Mouse (Mus musculus) hindbrain, embryonic 15.5 days (tissue): ENCODE measurements around the gene Akap13. TPM values are rescaled to one million over a fixed set of nuclear protein-coding genes. Genes with fewer than 3 reads are reported as not detected.

Experiments
- ATAC-seq: fragments of 200-750 bp; cut with Nextera tagmentation; 2 replicates; pipeline ENCODE4 v1.8.0; 2017; ENCODE audit warnings: low read depth, moderate number of reproducible peaks, moderate TSS enrichment; ENCODE audit not compliant: low FRiP score
- H3K27ac ChIP-seq: fragments of 300-500 bp; sonication (generic); replicated peaks from 2 replicates; pipeline ENCODE4 v1.5.1; 2015; ENCODE audit warnings: mild to moderate bottlenecking, inconsistent platforms
- H3K27me3 ChIP-seq: fragments of 300-500 bp; sonication (generic); 2 replicates; pipeline ENCODE4 v1.6.1; 2015; ENCODE audit warnings: control low read depth, inconsistent platforms
- H3K36me3 ChIP-seq: fragments of 300-500 bp; sonication (generic); 2 replicates; pipeline ENCODE4 v1.6.1; 2015; ENCODE audit warnings: control low read depth, inconsistent platforms
- H3K4me1 ChIP-seq: fragments of 300-500 bp; sonication (generic); replicated peaks from 2 replicates; pipeline ENCODE4 v1.6.1; 2015; ENCODE audit warnings: control low read depth, inconsistent platforms
- H3K4me2 ChIP-seq: fragments of 300-500 bp; sonication (generic); 2 replicates; pipeline ENCODE4 v1.6.1; 2015; ENCODE audit warnings: moderate library complexity, mild to moderate bottlenecking, inconsistent platforms
- H3K4me3 ChIP-seq: fragments of 300-500 bp; sonication (generic); 2 replicates; pipeline ENCODE4 v1.5.1; 2015; ENCODE audit warnings: mild to moderate bottlenecking, inconsistent platforms
- H3K9ac ChIP-seq: fragments of 300-500 bp; sonication (generic); 2 replicates; pipeline ENCODE4 v1.6.1; 2015; ENCODE audit warnings: inconsistent platforms
- H3K9me3 ChIP-seq: fragments of 300-500 bp; sonication (generic); 2 replicates; pipeline ENCODE4 v1.6.1; 2016; ENCODE audit warnings: control low read depth, inconsistent platforms
- WGBS: fragments of 180-500 bp; shearing (Covaris S2); methylation state at CpG from one replicate; pipeline ENCODE4 v1.1.7; 2015; 5-methylcytosine and 5-hydroxymethylcytosine counted together
- polyA plus RNA-seq: library from polyadenylated mRNA; unstranded; fragments of >200 nt; fragmentation: Nextera tagmentation; extraction: Ambion mirVana; gene quantifications from 2 replicates; pipeline ENCODE4 v1.2.1, GENCODE M21; 2015

Akap13 gene
- polyA plus RNA-seq, 1 experiment from 2014 or later, result 15.3 TPM

GRCm38 (mm10) chr7:75553667-75554045, 98.3 kb downstream of the Akap13 start:
- ATAC-seq, result no peak
- Histone ChIP-seq H3K36me3 (no peaks in the 10 kb centered on the region), H3K27ac (no peak overlapping the region), H3K4me3 (no peak overlapping the region), H3K9me3 (no peaks in the 10 kb centered on the region), H3K27me3 (no peaks in the 10 kb centered on the region), H3K4me2 (no peak overlapping the region), H3K4me1 (no peaks in the 10 kb centered on the region), H3K9ac (no peak overlapping the region)

GRCm38 (mm10) chr7:75554065-75554464, 98.7 kb downstream of the Akap13 start:
- Histone ChIP-seq H3K4me3 (no peak overlapping the region), H3K27ac (no peak overlapping the region), H3K36me3 (no peaks in the 10 kb centered on the region), H3K4me1 (no peaks in the 10 kb centered on the region), H3K9ac (no peak overlapping the region), H3K4me2 (no peak overlapping the region), H3K27me3 (no peaks in the 10 kb centered on the region), H3K9me3 (no peaks in the 10 kb centered on the region)
- no peak for ATAC-seq

GRCm38 (mm10) chr7:75555940-75556339, 100.6 kb downstream of the Akap13 start:
- 69% methylated on average over 6 of the region's 6 CpGs for WGBS
- ATAC-seq, result no peak
- no peaks in the 10 kb centered on the region for H3K9me3 ChIP-seq
- H3K36me3 ChIP-seq, result no peaks in the 10 kb centered on the region
- H3K4me2 ChIP-seq, result no peak overlapping the region
- no peak overlapping the region for H3K9ac ChIP-seq
- H3K4me3 ChIP-seq, result no peak overlapping the region
- no peaks in the 10 kb centered on the region for H3K27me3 ChIP-seq
- H3K27ac ChIP-seq, result no peak overlapping the region
- no peaks in the 10 kb centered on the region for H3K4me1 ChIP-seq

GRCm38 (mm10) chr7:75558225-75558624, 102.9 kb downstream of the Akap13 start:
- H3K27ac ChIP-seq, result no peak overlapping the region
- no peak for ATAC-seq
- WGBS, result 88% methylated on average over 1 of the region's 1 CpGs

GRCm38 (mm10) chr7:75559119-75559518, 103.8 kb downstream of the Akap13 start:
- ATAC-seq, result no peak
- Histone ChIP-seq H3K4me2 (no peak overlapping the region), H3K9me3 (no peaks in the 10 kb centered on the region), H3K4me3 (no peak overlapping the region), H3K4me1 (no peaks in the 10 kb centered on the region), H3K27ac (no peak overlapping the region), H3K36me3 (no peaks in the 10 kb centered on the region), H3K27me3 (no peaks in the 10 kb centered on the region), H3K9ac (no peak overlapping the region)
- WGBS, result 68% methylated on average over 4 of the region's 4 CpGs

More at GRCm38 (mm10) chr7:75558225-75558624, 102.9 kb downstream of the Akap13 start:
- H3K4me2 ChIP-seq, result no peak overlapping the region
- no peaks in the 10 kb centered on the region for H3K36me3 ChIP-seq
- H3K9me3 ChIP-seq, result no peaks in the 10 kb centered on the region
- no peaks in the 10 kb centered on the region for H3K27me3 ChIP-seq
- no peak overlapping the region for H3K4me3 ChIP-seq
- H3K9ac ChIP-seq, result no peak overlapping the region
- H3K4me1 ChIP-seq, result no peaks in the 10 kb centered on the region

GRCm38 (mm10) chr7:75559915-75560314, 104.6 kb downstream of the Akap13 start:
- 91% methylated on average over 4 of the region's 4 CpGs for WGBS
- no peak overlapping the region for H3K27ac ChIP-seq
- no peaks in the 10 kb centered on the region for H3K27me3 ChIP-seq
- no peak overlapping the region for H3K9ac ChIP-seq
- H3K4me1 ChIP-seq, result no peaks in the 10 kb centered on the region
- no peak for ATAC-seq
- H3K36me3 ChIP-seq, result no peaks in the 10 kb centered on the region
- H3K4me3 ChIP-seq, result no peak overlapping the region
- no peaks in the 10 kb centered on the region for H3K9me3 ChIP-seq
- H3K4me2 ChIP-seq, result no peak overlapping the region

GRCm38 (mm10) chr7:75560566-75560965, 105.2 kb downstream of the Akap13 start:
- Histone ChIP-seq H3K4me3 (no peak overlapping the region), H3K36me3 (no peaks in the 10 kb centered on the region), H3K4me2 (no peak overlapping the region), H3K4me1 (no peaks in the 10 kb centered on the region), H3K9me3 (no peaks in the 10 kb centered on the region), H3K9ac (no peak overlapping the region), H3K27me3 (no peaks in the 10 kb centered on the region), H3K27ac (no peak overlapping the region)
- WGBS, result 96% methylated on average over 2 of the region's 2 CpGs
- ATAC-seq, result no peak

- Histone ChIP-seq H3K9me3 (no peaks in the 10 kb centered on the region), H3K27me3 (no peaks in the 10 kb centered on the region), H3K27ac (no peak overlapping the region), H3K4me1 (no peaks in the 10 kb centered on the region), H3K4me2 (no peak overlapping the region), H3K36me3 (no peaks in the 10 kb centered on the region), H3K9ac (no peak overlapping the region), H3K4me3 (no peak overlapping the region)
- WGBS, result 96% methylated on average over 1 of the region's 1 CpGs
- no peak for ATAC-seq
Observed at GRCm38 (mm10) chr7:75561134-75561533, 105.8 kb downstream of the Akap13 start.

- no peak overlapping the region for H3K4me3 ChIP-seq
- no peaks in the 10 kb centered on the region for H3K27me3 ChIP-seq
- no peak overlapping the region for H3K27ac ChIP-seq
- no peaks in the 10 kb centered on the region for H3K4me1 ChIP-seq
- no peak overlapping the region for H3K9ac ChIP-seq
- no peak for ATAC-seq
- H3K36me3 ChIP-seq, result no peaks in the 10 kb centered on the region
- no peaks in the 10 kb centered on the region for H3K9me3 ChIP-seq
- WGBS, result 89% methylated on average over 4 of the region's 4 CpGs
- H3K4me2 ChIP-seq, result no peak overlapping the region
Observed at GRCm38 (mm10) chr7:75568276-75568675, 112.9 kb downstream of the Akap13 start.

- H3K27me3 ChIP-seq, result no peaks in the 10 kb centered on the region
Observed at GRCm38 (mm10) chr7:75568883-75569282, 113.5 kb downstream of the Akap13 start.

GRCm38 (mm10) chr7:75570218-75570617, 114.9 kb downstream of the Akap13 start:
- Histone ChIP-seq H3K4me1 (0 out of 2 replicates have a peak, but pooled peaks cover under 1% of the 10 kb centered on the region), H3K27me3 (no peaks in the 10 kb centered on the region), H3K4me2 (no peak overlapping the region)

More at GRCm38 (mm10) chr7:75568883-75569282, 113.5 kb downstream of the Akap13 start:
- Histone ChIP-seq H3K4me1 (no peaks in the 10 kb centered on the region), H3K4me2 (no peak overlapping the region), H3K36me3 (no peaks in the 10 kb centered on the region), H3K4me3 (no peak overlapping the region), H3K9ac (no peak overlapping the region), H3K9me3 (no peaks in the 10 kb centered on the region), H3K27ac (no peak overlapping the region)
- ATAC-seq, result no peak

GRCm38 (mm10) chr7:75571078-75571477, 115.7 kb downstream of the Akap13 start:
- WGBS, result 69% methylated on average over 2 of the region's 2 CpGs
- no peak for ATAC-seq

More at GRCm38 (mm10) chr7:75570218-75570617, 114.9 kb downstream of the Akap13 start:
- Histone ChIP-seq H3K36me3 (no peaks in the 10 kb centered on the region), H3K4me3 (no peak overlapping the region), H3K9ac (no peak overlapping the region), H3K9me3 (no peaks in the 10 kb centered on the region), H3K27ac (no peak overlapping the region)
- ATAC-seq, result no peak
- WGBS, result 97% methylated on average over 3 of the region's 3 CpGs

GRCm38 (mm10) chr7:75572127-75572526, 116.8 kb downstream of the Akap13 start:
- H3K36me3 ChIP-seq, result no peaks in the 10 kb centered on the region
- no peak overlapping the region for H3K27ac ChIP-seq
- H3K4me2 ChIP-seq, result no peak overlapping the region
- H3K4me1 ChIP-seq, result peaks cover 4% of the 10 kb centered on the region; the same call in 1 of the 2 replicates
- H3K9me3 ChIP-seq, result no peaks in the 10 kb centered on the region
- WGBS, result 85% methylated on average over 4 of the region's 4 CpGs
- H3K27me3 ChIP-seq, result no peaks in the 10 kb centered on the region
- ATAC-seq, result no peak
- H3K9ac ChIP-seq, result no peak overlapping the region
- H3K4me3 ChIP-seq, result no peak overlapping the region

More at GRCm38 (mm10) chr7:75571078-75571477, 115.7 kb downstream of the Akap13 start:
- Histone ChIP-seq H3K9ac (no peak overlapping the region), H3K4me2 (no peak overlapping the region), H3K9me3 (no peaks in the 10 kb centered on the region), H3K36me3 (no peaks in the 10 kb centered on the region), H3K4me1 (peaks cover 4% of the 10 kb centered on the region; the same call in 1 of the 2 replicates), H3K27ac (no peak overlapping the region), H3K4me3 (no peak overlapping the region), H3K27me3 (no peaks in the 10 kb centered on the region)
